15 mouse cellular contexts compared by ENCODE assay signal in the genomic region with DNA sequence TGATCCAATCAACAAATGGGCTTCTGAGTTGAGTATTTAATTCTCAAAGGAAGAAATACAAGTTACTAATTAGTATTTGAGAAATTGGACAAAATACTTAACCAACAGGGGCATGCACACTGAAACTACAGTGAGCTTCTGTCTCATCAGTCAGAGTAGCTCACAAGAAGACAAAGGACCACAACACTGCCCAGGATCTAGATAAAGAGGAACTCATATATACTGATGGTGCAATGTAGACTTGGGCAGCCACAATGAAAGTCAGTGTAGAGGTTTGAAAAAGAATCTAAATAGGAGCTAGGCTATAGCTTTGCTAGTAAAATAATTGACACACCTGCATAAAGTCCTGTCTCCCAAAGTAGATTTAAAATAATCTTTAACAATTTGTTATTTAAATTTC.
"Had no signal": no experiment of that assay in that cellular context is flagged by ENCODE, and none has a peak within 500 bp of the region (broad histone marks: within the 10 kb centered on the region; RNA-seq: fewer than 3 reads in every experiment).

No protein-coding gene starts in this region.

- DNase-seq: gastrocnemius, postnatal 14 days; gastrocnemius, postnatal 36 days; heart, adult 18-20 months; heart, postnatal 10 days; heart, postnatal 4 days; kidney, adult 18-20 months; kidney, adult 8-10 months; kidney, postnatal 10 days; kidney, postnatal 36 days; layer of hippocampus, adult 9-11 months; liver had no signal

- ATAC-seq: hindbrain, embryonic 16.5 days; inflammation-experienced regulatory T-cells, adult 6 months; intestine, embryonic 15.5 days; intestine, postnatal 0 days had no signal
